8 mouse cellular contexts compared by ENCODE assay signal in genomic region chr3:97657655-97658411, GRCm38 (mm10). TPM values are rescaled to one million over a fixed set of nuclear protein-coding genes. Genes with fewer than 3 reads are reported as not detected.
A peak's percentile ranks its signal among the peaks of the same experiment; 100 is the strongest.
DNase-seq lines count a peak whose midpoint lies in the region; ATAC-seq and TF ChIP-seq lines count a peak whose summit lies in the region.

Gene Prkab2 (plus strand): TSS chr3:97658193.

- peak within 1 kb of the TSS; percentile 76 for H3K9ac ChIP-seq in embryonic facial prominence, embryonic 13.5 days
- peak within 1 kb of the TSS; percentile 65 for H3K9ac ChIP-seq in limb, embryonic 12.5 days (replicated peaks)
- peak within 1 kb of the TSS; percentile 77 for H3K9ac ChIP-seq in midbrain, embryonic 15.5 days

- H3K9me3 ChIP-seq in embryonic facial prominence, embryonic 13.5 days, result no peaks in the 10 kb centered on the region
- no peaks in the 10 kb centered on the region for H3K9me3 ChIP-seq in limb, embryonic 12.5 days
- no peaks in the 10 kb centered on the region for H3K9me3 ChIP-seq in midbrain, embryonic 15.5 days

- peak; percentile 93 for ATAC-seq in embryonic facial prominence, embryonic 13.5 days (ENCODE audit: insufficient number of reproducible peaks, insufficient read depth, low FRiP score, low TSS enrichment, low read depth)
- peak; percentile 94 for ATAC-seq in limb, embryonic 12.5 days (ENCODE audit: insufficient number of reproducible peaks, insufficient read depth, low FRiP score, low TSS enrichment, low read depth)
- ATAC-seq in midbrain, embryonic 15.5 days (replicated peaks), result peak; percentile 97

- no peak for TF ChIP-seq CTCF in kidney, adult 2 months (conservative IDR thresholded peaks at IDR 0.05; ENCODE audit: insufficient read depth, insufficient read length, low read depth, low read length)
- TF ChIP-seq CTCF in spleen, adult 2 months (IDR thresholded peaks at IDR 0.05; ENCODE audit: extremely low read depth, insufficient read depth, insufficient read length, insufficient replicate concordance), result no peak

- peak within 1 kb of the TSS; percentile 77 for H3K4me2 ChIP-seq in embryonic facial prominence, embryonic 13.5 days
- peak within 1 kb of the TSS; percentile 76 for H3K4me2 ChIP-seq in limb, embryonic 12.5 days
- peak within 1 kb of the TSS; percentile 88 for H3K4me2 ChIP-seq in midbrain, embryonic 15.5 days

- peaks cover 9% of the 10 kb centered on the region for H3K36me3 ChIP-seq in embryonic facial prominence, embryonic 13.5 days
- H3K36me3 ChIP-seq in kidney, adult 2 months (ENCODE audit: control insufficient read depth, insufficient read depth, low read length), result no peaks in the 10 kb centered on the region
- H3K36me3 ChIP-seq in limb, embryonic 12.5 days, result no peaks in the 10 kb centered on the region; the same call in 1 of the 2 replicates
- no peaks in the 10 kb centered on the region; the same call in 1 of the 2 replicates for H3K36me3 ChIP-seq in midbrain, embryonic 15.5 days (replicated peaks)
- H3K36me3 ChIP-seq in spleen, adult 2 months (ENCODE audit: control insufficient read depth, insufficient read depth, low read length), result peaks cover 1% of the 10 kb centered on the region; the same call in 1 of the 2 replicates

- H3K4me1 ChIP-seq in embryonic facial prominence, embryonic 13.5 days, result peaks cover 20% of the 10 kb centered on the region
- no peaks in the 10 kb centered on the region; the same call in 1 of the 2 replicates for H3K4me1 ChIP-seq in kidney, adult 2 months (ENCODE audit: control insufficient read depth, insufficient read depth, low read length)
- peaks cover 27% of the 10 kb centered on the region for H3K4me1 ChIP-seq in limb, embryonic 12.5 days (replicated peaks)
- H3K4me1 ChIP-seq in midbrain, embryonic 15.5 days, result peaks cover 16% of the 10 kb centered on the region
- peaks cover 10% of the 10 kb centered on the region for H3K4me1 ChIP-seq in spleen, adult 2 months (ENCODE audit: control insufficient read depth, insufficient read depth, insufficient read length)

- H3K27me3 ChIP-seq in embryonic facial prominence, embryonic 13.5 days, result no peaks in the 10 kb centered on the region
- H3K27me3 ChIP-seq in kidney, adult 2 months (replicated peaks; ENCODE audit: control insufficient read depth, insufficient read depth, low read length), result no peaks in the 10 kb centered on the region
- H3K27me3 ChIP-seq in limb, embryonic 12.5 days, result no peaks in the 10 kb centered on the region
- no peaks in the 10 kb centered on the region for H3K27me3 ChIP-seq in midbrain, embryonic 15.5 days (replicated peaks)
- H3K27me3 ChIP-seq in spleen, adult 2 months (ENCODE audit: control insufficient read depth, insufficient read depth, low read length), result no peaks in the 10 kb centered on the region

- peak; percentile 28 for TF ChIP-seq POLR2A in kidney, adult 2 months (IDR thresholded peaks at IDR 0.05; ENCODE audit: low read depth, low read length)
- TF ChIP-seq POLR2A in spleen, adult 2 months (IDR thresholded peaks at IDR 0.05; ENCODE audit: low read depth, low read length), result peak; percentile 41; the same call in 1 of the 2 replicates

- H3K27ac ChIP-seq in embryonic facial prominence, embryonic 13.5 days, result no peak within 1 kb of the TSS
- 0 out of 2 replicates have a peak within 1 kb of the TSS, but pooled peaks have one; percentile 8 for H3K27ac ChIP-seq in kidney, adult 2 months (ENCODE audit: insufficient read depth, low read depth, low read length)
- 0 out of 2 replicates have a peak within 1 kb of the TSS, but pooled peaks have one; percentile 23 for H3K27ac ChIP-seq in limb, embryonic 12.5 days
- peak within 1 kb of the TSS; percentile 82 for H3K27ac ChIP-seq in midbrain, embryonic 15.5 days
- H3K27ac ChIP-seq in spleen, adult 2 months (ENCODE audit: insufficient read depth, low read length), result peak within 1 kb of the TSS; percentile 34

- 2% methylated on average over 49 of the region's 51 CpGs for WGBS in embryonic facial prominence, embryonic 13.5 days
- WGBS in kidney, adult 2 months, result 1% methylated on average over 51 of the region's 51 CpGs
- WGBS in limb, embryonic 12.5 days, result 2% methylated on average over 51 of the region's 51 CpGs
- 1% methylated on average over 51 of the region's 51 CpGs for WGBS in midbrain, embryonic 15.5 days
- 2% methylated on average over 51 of the region's 51 CpGs for WGBS in spleen, adult 2 months

- H3K4me3 ChIP-seq in embryonic facial prominence, embryonic 13.5 days, result peak within 1 kb of the TSS; percentile 81
- H3K4me3 ChIP-seq in kidney, adult 2 months (ENCODE audit: insufficient read depth, low read depth, low read length), result peak within 1 kb of the TSS; percentile 87
- peak within 1 kb of the TSS; percentile 84 for H3K4me3 ChIP-seq in limb, embryonic 12.5 days (replicated peaks)
- H3K4me3 ChIP-seq in midbrain, embryonic 15.5 days, result peak within 1 kb of the TSS; percentile 99
- peak within 1 kb of the TSS; percentile 86 for H3K4me3 ChIP-seq in spleen, adult 2 months (ENCODE audit: extremely low read depth, insufficient read depth, insufficient read length)

- peak; percentile 98 for DNase-seq in 3134 (ENCODE audit: extremely low read depth, insufficient read length, low spot score)
- peak; percentile 99 to 100 for DNase-seq in adrenal gland, postnatal 36 days
- DNase-seq in heart, adult 18-20 months, result peak; percentile 99 to 100
- peak; percentile 100 for DNase-seq in kidney, adult 2 months
- peak; percentile 91 to 98 for DNase-seq in spleen, adult 2 months (ENCODE audit: low read depth in 1 of 2, low spot score in 2 of 2)

RNA-seq across cellular contexts. Expression of gene Prkab2, which starts in this region (rescaled TPM):
- 10 to 100 TPM in 1 of 2 experiments, 1 to 10 TPM in 1; 7.5 to 10.5 TPM for total RNA-seq in adrenal gland, postnatal 36 days (2021)
- 6.7 and 7.0 TPM in 2 replicates for polyA plus RNA-seq in embryonic facial prominence, embryonic 13.5 days (2015; fragmentation: Nextera tagmentation; extraction: Ambion mirVana)
- total RNA-seq in heart, adult 18-20 months (2021), result 10 to 100 TPM; 25.5 to 33.5 TPM
- polyA plus RNA-seq in kidney, adult 2 months (2012; rRNA removed), result 4.5 and 4.7 TPM in 2 replicates
- 6.2 and 7.1 TPM in 2 replicates for polyA plus RNA-seq in limb, embryonic 12.5 days (2016; fragmentation: Nextera tagmentation; extraction: Ambion mirVana)
- polyA plus RNA-seq in midbrain, embryonic 15.5 days (2015; fragmentation: Nextera tagmentation; extraction: Ambion mirVana), result 12.4 and 12.6 TPM in 2 replicates
- polyA plus RNA-seq in spleen, adult 2 months (2012; rRNA removed), result 4.2 and 4.9 TPM in 2 replicates
